Mouse (Mus musculus): ENCODE data around the gene Heg1. TPM values are rescaled to one million over a fixed set of nuclear protein-coding genes. Genes with fewer than 3 reads are reported as not detected.

Gene Heg1
- total RNA-seq, 2 experiments from 2014 or later, result 27.5 to 28.1 TPM

GRCm38 (mm10) chr16:33698277-33698790 lies 14.2 kb downstream of the Heg1 start:
- intact Hi-C loops (cut with DNase I), result no loop called here
- DNase-seq (ENCODE audit: extremely low spot score in 1 of 2, low spot score in 2 of 2), result no peak

- intact Hi-C loops (cut with DNase I), result no loop called here
- no peak for DNase-seq (ENCODE audit: extremely low spot score in 1 of 2, low spot score in 2 of 2)
These were observed 16.4 kb downstream of the Heg1 start for GRCm38 (mm10) chr16:33700584-33700983.

GRCm38 (mm10) chr16:33701872-33702271 lies 17.7 kb downstream of the Heg1 start:
- DNase-seq (ENCODE audit: extremely low spot score in 1 of 2, low spot score in 2 of 2), result no peak
- intact Hi-C loops (cut with DNase I), result no loop called here

- no peak for DNase-seq (ENCODE audit: extremely low spot score in 1 of 2, low spot score in 2 of 2)
- intact Hi-C loops (cut with DNase I), result no loop called here
These were observed 20.1 kb downstream of the Heg1 start for GRCm38 (mm10) chr16:33704289-33704688.

- peak in 1 of 2 experiments; percentile 65 for DNase-seq (ENCODE audit: extremely low spot score in 1 of 2, low spot score in 2 of 2)
- intact Hi-C loops (cut with DNase I), result no loop called here
These were observed 21.1 kb downstream of the Heg1 start for GRCm38 (mm10) chr16:33705258-33705657.

- intact Hi-C loops (cut with DNase I), result no loop called here
- no peak for DNase-seq (ENCODE audit: extremely low spot score in 1 of 2, low spot score in 2 of 2)
These were observed 22.1 kb downstream of the Heg1 start for GRCm38 (mm10) chr16:33706111-33706890.

GRCm38 (mm10) chr16:33708031-33708430 lies 23.9 kb downstream of the Heg1 start:
- peak in 1 of 2 experiments; percentile 17 for DNase-seq (ENCODE audit: extremely low spot score in 1 of 2, low spot score in 2 of 2)
- intact Hi-C loops (cut with DNase I), result no loop called here

- intact Hi-C loops (cut with DNase I), result no loop called here
- DNase-seq (ENCODE audit: extremely low spot score in 1 of 2, low spot score in 2 of 2), result peak in 1 of 2 experiments; percentile 5
These were observed 24.6 kb downstream of the Heg1 start for GRCm38 (mm10) chr16:33708585-33709397.

GRCm38 (mm10) chr16:33714271-33714670 lies 30.1 kb downstream of the Heg1 start:
- intact Hi-C loops (cut with DNase I), result no loop called here
- peak in 1 of 2 experiments; percentile 85 for DNase-seq (ENCODE audit: extremely low spot score in 1 of 2, low spot score in 2 of 2)

GRCm38 (mm10) chr16:33723241-33723640 lies 39.1 kb downstream of the Heg1 start:
- DNase-seq (ENCODE audit: extremely low spot score in 1 of 2, low spot score in 2 of 2), result no peak
- intact Hi-C loops (cut with DNase I), result no loop called here

GRCm38 (mm10) chr16:33723983-33724382 lies 39.8 kb downstream of the Heg1 start:
- peak in 1 of 2 experiments; percentile 20 for DNase-seq (ENCODE audit: extremely low spot score in 1 of 2, low spot score in 2 of 2)
- intact Hi-C loops (cut with DNase I), result no loop called here

GRCm38 (mm10) chr16:33726261-33726660 lies 42.1 kb downstream of the Heg1 start:
- intact Hi-C loops (cut with DNase I), result no loop called here
- DNase-seq (ENCODE audit: extremely low spot score in 1 of 2, low spot score in 2 of 2), result no peak

- intact Hi-C loops (cut with DNase I), result no loop called here
These were observed 42.7 kb downstream of the Heg1 start for GRCm38 (mm10) chr16:33726892-33727291.

GRCm38 (mm10) chr16:33728427-33728826 lies 44.3 kb downstream of the Heg1 start:
- peak in 1 of 2 experiments; percentile 27 for DNase-seq (ENCODE audit: extremely low spot score in 1 of 2, low spot score in 2 of 2)
- intact Hi-C loops (cut with DNase I), result no loop called here

More at GRCm38 (mm10) chr16:33726892-33727291, 42.7 kb downstream of the Heg1 start:
- peak in 1 of 2 experiments; percentile 7 for DNase-seq (ENCODE audit: extremely low spot score in 1 of 2, low spot score in 2 of 2)

- peak in 1 of 2 experiments; percentile 19 for DNase-seq (ENCODE audit: extremely low spot score in 1 of 2, low spot score in 2 of 2)
- intact Hi-C loops (cut with DNase I), result no loop called here
These were observed 47.1 kb downstream of the Heg1 start for GRCm38 (mm10) chr16:33731291-33731690.

GRCm38 (mm10) chr16:33732237-33732749 lies 48.1 kb downstream of the Heg1 start:
- intact Hi-C loops (cut with DNase I), result no loop called here
- DNase-seq (ENCODE audit: extremely low spot score in 1 of 2, low spot score in 2 of 2), result no peak

GRCm38 (mm10) chr16:33732846-33733580 lies 48.8 kb downstream of the Heg1 start:
- intact Hi-C loops (cut with DNase I), result no loop called here
- no peak for DNase-seq (ENCODE audit: extremely low spot score in 1 of 2, low spot score in 2 of 2)

- intact Hi-C loops (cut with DNase I), result no loop called here
- no peak for DNase-seq (ENCODE audit: extremely low spot score in 1 of 2, low spot score in 2 of 2)
These were observed 49.7 kb downstream of the Heg1 start for GRCm38 (mm10) chr16:33733864-33734263.

GRCm38 (mm10) chr16:33734545-33734944 lies 50.4 kb downstream of the Heg1 start:
- intact Hi-C loops (cut with DNase I), result no loop called here

More at GRCm38 (mm10) chr16:33734545-33734944, 50.4 kb downstream of the Heg1 start:
- peak; percentile 55 to 72 for DNase-seq (ENCODE audit: extremely low spot score in 1 of 2, low spot score in 2 of 2)
